Mouse (Mus musculus): Measurements from ENCODE around the gene Prr12.

GRCm38 (mm10) chr7:45012011-45012410 is 40.7 kb downstream of the Prr12 start:
- TF ChIP-seq CTCF (IDR thresholded peaks at IDR 0.05; ENCODE audit: extremely low read depth, insufficient read length, insufficient replicate concordance, low read depth, low read length): no peak
- no peak for TF ChIP-seq POLR2A (IDR thresholded peaks at IDR 0.05; ENCODE audit: low read depth, low read length)
